Mouse (Mus musculus): ENCODE measurements around the gene Bmper.

The Bmper gene

GRCm38 (mm10) chr9:23222492-23222840 lies 410 bp upstream of the Bmper start:
- CTCF ChIA-PET, result interaction anchor here in 2 of 4 experiments (0.8 to 1.8 kb wide), 5 partner anchors 10 to 514 kb away, joined by 3 to 10 read pairs (median 5); no protein-coding TSS in a partner anchor
- POLR2A ChIA-PET, result interaction anchor here in 2 of 4 experiments (1.1 to 1.9 kb wide), 3 partner anchors 10 to 526 kb away, joined by 3 to 6 read pairs (median 4); no protein-coding TSS in a partner anchor

- ChIA-PET POLR2A (interaction anchor here in 1 of 4 experiments (0.6 to 1.1 kb wide), 2 partner anchors 46 to 491 kb away, joined by 3 to 4 read pairs; no protein-coding TSS in a partner anchor), CTCF (interaction anchor here in 2 of 4 experiments (1.1 to 1.8 kb wide), 3 partner anchors 11 to 27 kb away, joined by 3 to 10 read pairs (median 7); no protein-coding TSS in a partner anchor)
Observed at GRCm38 (mm10) chr9:23223549-23224077, 737 bp downstream of the Bmper start.

GRCm38 (mm10) chr9:23233464-23234121 lies 10.7 kb downstream of the Bmper start:
- CTCF ChIA-PET, result interaction anchor here in 1 of 4 experiments (1.0 kb wide), 1 partner anchor 21 kb away, joined by 3 read pairs; no protein-coding TSS in a partner anchor
- POLR2A ChIA-PET, result no interaction called here

GRCm38 (mm10) chr9:23235368-23236002 lies 12.6 kb downstream of the Bmper start:
- CTCF ChIA-PET, result no interaction called here
- POLR2A ChIA-PET, result interaction anchor here in 1 of 4 experiments (1.7 kb wide), 1 partner anchor 8 kb away, joined by 5 read pairs; no protein-coding TSS in a partner anchor

- POLR2A ChIA-PET, result interaction anchor here in 1 of 4 experiments (1.7 kb wide), 1 partner anchor 10 kb away, joined by 5 read pairs; no protein-coding TSS in a partner anchor
- CTCF ChIA-PET, result no interaction called here
Observed at GRCm38 (mm10) chr9:23236635-23237279, 13.9 kb downstream of the Bmper start.

GRCm38 (mm10) chr9:23239011-23239410 lies 16.1 kb downstream of the Bmper start:
- CTCF ChIA-PET, result no interaction called here

GRCm38 (mm10) chr9:23242911-23243310 lies 20.0 kb downstream of the Bmper start:
- ChIA-PET CTCF (interaction anchor here in 1 of 4 experiments (0.7 kb wide), 1 partner anchor 9 kb away, joined by 4 read pairs; no protein-coding TSS in a partner anchor), POLR2A (no interaction called here)

More at GRCm38 (mm10) chr9:23239011-23239410, 16.1 kb downstream of the Bmper start:
- POLR2A ChIA-PET, result no interaction called here

GRCm38 (mm10) chr9:23243869-23244268 lies 21.0 kb downstream of the Bmper start:
- ChIA-PET CTCF (no interaction called here), POLR2A (no interaction called here)

- ChIA-PET POLR2A (no interaction called here), CTCF (interaction anchor here in 1 of 4 experiments (1.2 kb wide), 1 partner anchor 538 kb away, joined by 3 read pairs; no protein-coding TSS in a partner anchor)
Observed at GRCm38 (mm10) chr9:23246389-23246788, 23.5 kb downstream of the Bmper start.

- ChIA-PET CTCF (interaction anchor here (0.6 to 1.1 kb wide), 17 partner anchors 18 to 1524 kb away, joined by 3 to 13 read pairs (median 3); partner anchors contain the start of genes Bmper (in 1 of the 4) and Tbx20 (in 1 of the 4)), POLR2A (no interaction called here)
Observed at GRCm38 (mm10) chr9:23250026-23250425, 27.1 kb downstream of the Bmper start.

GRCm38 (mm10) chr9:23251001-23251400 lies 28.1 kb downstream of the Bmper start:
- ChIA-PET CTCF (no interaction called here), POLR2A (no interaction called here)

- ChIA-PET POLR2A (no interaction called here), CTCF (no interaction called here)
Observed at GRCm38 (mm10) chr9:23253624-23254023, 30.7 kb downstream of the Bmper start.

GRCm38 (mm10) chr9:23254237-23255214 lies 31.6 kb downstream of the Bmper start:
- CTCF ChIA-PET, result no interaction called here
- POLR2A ChIA-PET, result no interaction called here

- POLR2A ChIA-PET, result no interaction called here
- CTCF ChIA-PET, result no interaction called here
Observed at GRCm38 (mm10) chr9:23255841-23256240, 33.0 kb downstream of the Bmper start.

GRCm38 (mm10) chr9:23256576-23256975 lies 33.7 kb downstream of the Bmper start:
- ChIA-PET POLR2A (no interaction called here), CTCF (no interaction called here)

- POLR2A ChIA-PET, result no interaction called here
- CTCF ChIA-PET, result no interaction called here
Observed at GRCm38 (mm10) chr9:23261834-23262233, 39.0 kb downstream of the Bmper start.

- CTCF ChIA-PET, result no interaction called here
- POLR2A ChIA-PET, result no interaction called here
Observed at GRCm38 (mm10) chr9:23262851-23263250, 40.0 kb downstream of the Bmper start.

GRCm38 (mm10) chr9:23264471-23264870 lies 41.6 kb downstream of the Bmper start:
- CTCF ChIA-PET, result no interaction called here
- POLR2A ChIA-PET, result no interaction called here

- CTCF ChIA-PET, result interaction anchor here in 1 of 4 experiments (0.6 to 0.7 kb wide), 2 partner anchors 19 to 1990 kb away, joined by 3 to 4 read pairs; no protein-coding TSS in a partner anchor
- POLR2A ChIA-PET, result no interaction called here
Observed at GRCm38 (mm10) chr9:23268609-23269008, 45.7 kb downstream of the Bmper start.
